Mouse (Mus musculus) right cerebral cortex, postnatal 14 days (tissue): ENCODE data around the gene Gm20388.

Experiments
- DNase-seq: peaks from one replicate; pipeline ENCODE4 v3.0.0; 2022

Gm20388 gene

GRCm38 (mm10) chr8:122332753-122333506, 2422.3 kb downstream of the Gm20388 start:
- peak; percentile 78 for DNase-seq

DNA sequence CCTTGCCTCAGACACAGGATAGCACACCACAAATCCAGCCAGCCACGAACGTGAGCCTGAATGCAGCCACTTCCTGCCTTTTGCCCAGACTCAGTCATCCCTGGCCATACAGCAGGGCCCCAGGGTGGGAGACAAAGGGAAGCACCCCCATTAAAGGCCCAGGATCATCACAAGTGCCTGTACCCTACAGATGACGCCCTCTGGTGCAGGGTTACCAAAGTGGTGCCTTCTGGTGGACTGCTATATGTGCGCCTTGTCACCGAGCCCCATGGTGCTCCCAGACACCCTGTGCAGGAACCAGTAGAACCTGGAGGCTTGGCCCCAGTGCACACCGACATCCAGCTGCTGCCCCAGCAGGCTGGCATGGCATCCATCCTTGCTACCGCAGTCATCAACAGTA, 2422.9 kb downstream of the Gm20388 start:
- DNase-seq, result no peak

- DNase-seq, result no peak
Measured at GRCm38 (mm10) chr8:122334791-122335490, 2424.3 kb downstream of the Gm20388 start.

- no peak for DNase-seq
Measured at GRCm38 (mm10) chr8:122335638-122336250, 2425.1 kb downstream of the Gm20388 start.

GRCm38 (mm10) chr8:122336251-122336910, 2425.7 kb downstream of the Gm20388 start:
- peak; percentile 59 for DNase-seq

GRCm38 (mm10) chr8:122338852-122339251, 2428.2 kb downstream of the Gm20388 start:
- no peak for DNase-seq

GRCm38 (mm10) chr8:122340761-122341160, 2430.1 kb downstream of the Gm20388 start:
- DNase-seq, result no peak

GRCm38 (mm10) chr8:122341790-122342189, 2431.1 kb downstream of the Gm20388 start:
- DNase-seq, result no peak

DNA sequence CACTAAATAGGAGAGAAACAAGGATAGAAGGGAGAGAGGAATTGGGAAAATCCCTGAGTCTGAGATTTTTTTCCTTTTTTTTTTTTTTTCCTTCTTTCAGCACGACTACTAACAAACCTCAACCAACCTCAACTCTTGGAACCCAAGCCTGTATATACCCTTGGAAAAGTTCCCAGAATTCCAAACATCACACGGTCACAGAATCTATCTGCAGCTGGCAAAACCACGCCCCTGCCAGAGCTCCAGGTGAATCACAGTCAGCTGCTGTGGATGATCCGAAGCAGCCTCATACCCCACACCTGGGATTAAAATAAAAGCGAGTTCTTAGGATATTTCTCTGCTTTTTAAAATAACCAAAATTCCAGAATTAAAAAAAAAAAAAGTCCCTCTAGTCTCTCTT, 2431.7 kb downstream of the Gm20388 start:
- no peak for DNase-seq

GRCm38 (mm10) chr8:122342806-122343209, 2432.2 kb downstream of the Gm20388 start:
- peak; percentile 53 for DNase-seq

- no peak for DNase-seq
Measured at GRCm38 (mm10) chr8:122343341-122343740, 2432.7 kb downstream of the Gm20388 start.

DNA sequence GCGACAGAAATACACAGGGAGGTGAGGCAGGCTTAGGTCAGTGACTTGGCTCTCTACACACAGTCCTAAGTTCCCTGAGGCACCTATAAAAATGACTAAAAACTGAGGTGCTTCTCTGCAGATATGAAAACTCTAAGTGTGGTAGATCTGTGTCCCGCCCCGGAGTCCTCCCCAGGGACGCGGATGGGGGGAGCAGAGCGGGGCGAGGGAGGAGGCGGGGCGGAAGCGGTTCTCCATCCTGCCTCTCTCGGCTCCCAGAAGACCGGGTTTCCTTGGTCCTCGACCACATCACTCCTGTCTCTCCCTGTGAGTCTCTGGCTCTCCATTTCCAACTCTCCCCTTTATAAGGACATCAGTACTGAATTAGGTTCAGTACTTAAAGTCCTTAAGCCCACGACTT, 2433.1 kb downstream of the Gm20388 start:
- no peak for DNase-seq

- no peak for DNase-seq
Measured at GRCm38 (mm10) chr8:122344219-122344618, 2433.6 kb downstream of the Gm20388 start.

GRCm38 (mm10) chr8:122345181-122346095, 2434.8 kb downstream of the Gm20388 start:
- no peak for DNase-seq

DNA sequence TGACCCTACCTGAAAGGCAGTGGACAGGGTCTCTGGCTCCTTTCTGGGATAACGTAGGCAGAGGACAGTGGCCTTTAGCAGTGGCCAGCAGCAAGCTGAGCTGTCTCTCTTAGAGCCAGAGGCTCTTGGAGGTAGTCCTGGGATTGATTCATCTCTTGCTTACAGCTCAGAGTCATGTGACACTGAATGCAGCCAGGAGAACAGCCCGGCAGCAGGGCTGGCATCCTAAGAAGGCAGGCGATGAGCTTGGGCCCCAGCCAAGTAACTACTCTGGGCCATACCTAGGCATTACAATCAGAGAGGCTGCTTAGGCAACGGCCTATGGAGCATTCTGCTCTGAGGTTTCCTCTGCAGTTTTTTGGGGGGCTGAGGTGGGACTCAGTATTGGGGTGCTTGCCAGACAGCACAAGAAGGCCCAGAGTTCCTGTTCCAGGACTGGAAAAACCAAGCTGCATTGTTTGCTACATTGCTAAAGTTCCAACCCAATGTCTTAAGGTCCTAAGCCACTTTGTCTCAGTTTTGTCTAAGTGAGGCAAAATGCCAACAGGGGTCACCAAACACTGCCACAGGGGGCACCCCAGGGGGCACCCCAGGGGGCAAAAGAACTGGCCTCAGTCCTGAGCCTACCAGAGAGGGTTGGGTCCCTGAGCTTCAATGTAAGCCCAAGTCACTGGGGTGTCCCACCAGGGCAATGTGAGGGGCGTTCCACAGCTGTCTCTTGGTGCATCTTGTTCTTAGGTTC, 2437.3 kb downstream of the Gm20388 start:
- peak; percentile 67 for DNase-seq

GRCm38 (mm10) chr8:122349357-122350297, 2439.0 kb downstream of the Gm20388 start:
- no peak for DNase-seq

DNA sequence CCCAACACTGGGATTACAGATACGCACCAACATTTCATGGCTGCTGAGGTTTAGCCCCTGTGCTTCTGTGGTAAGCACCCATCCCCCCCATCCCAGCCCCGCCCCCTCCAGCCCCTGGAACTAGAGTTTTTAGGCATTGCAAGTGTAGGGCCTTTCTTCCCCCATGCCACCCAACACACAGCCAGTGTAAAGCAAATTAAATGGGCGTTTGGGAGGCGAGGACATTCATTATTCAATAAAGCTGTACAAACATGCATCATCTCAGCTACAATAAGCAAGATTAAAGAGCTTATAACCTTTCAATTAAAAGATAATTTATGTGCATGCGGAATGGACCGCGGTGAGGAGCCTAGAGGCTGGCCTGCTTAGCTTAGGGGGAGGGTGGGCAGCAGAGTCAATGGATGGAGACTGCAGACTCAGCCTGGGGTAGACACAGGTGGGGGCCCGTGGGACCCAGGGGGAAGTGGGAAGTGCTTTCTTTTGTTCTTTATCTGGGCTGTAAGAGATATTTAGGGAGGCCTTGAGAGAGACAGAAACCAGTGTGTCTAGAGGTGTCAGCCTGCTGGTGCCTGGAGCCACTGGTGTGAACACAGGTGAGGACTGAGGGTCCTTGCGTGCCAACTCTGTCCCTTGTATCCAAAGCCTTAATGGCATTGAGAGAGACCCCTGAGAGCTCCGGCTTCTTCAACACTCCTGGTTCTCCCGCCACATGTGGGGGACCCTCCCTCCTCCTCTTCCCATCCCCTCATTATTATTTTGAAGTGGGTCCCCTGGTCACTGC, 2439.9 kb downstream of the Gm20388 start:
- DNase-seq, result no peak

DNA sequence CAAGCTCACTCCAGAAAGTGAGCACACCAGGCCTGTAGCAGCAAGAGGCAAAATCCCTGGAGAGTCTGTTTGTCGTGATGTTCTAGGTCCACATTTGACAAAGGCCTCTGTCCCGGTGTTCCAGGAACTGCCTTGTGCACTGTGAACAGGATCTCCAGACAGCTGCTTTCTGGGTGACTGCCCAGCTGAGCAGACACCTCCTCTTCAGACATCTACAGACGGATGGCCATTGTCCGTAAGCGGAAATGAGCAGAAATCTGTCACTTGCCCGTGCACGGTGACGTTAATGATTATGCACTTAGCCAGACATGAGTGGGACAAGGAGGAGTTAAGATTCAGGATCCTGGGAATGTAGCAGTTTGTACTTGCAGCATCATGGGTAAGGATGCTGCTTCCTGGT, 2443.5 kb downstream of the Gm20388 start:
- DNase-seq, result no peak
